ENCODE assay signal across 22 mouse cellular contexts in the genomic region with DNA sequence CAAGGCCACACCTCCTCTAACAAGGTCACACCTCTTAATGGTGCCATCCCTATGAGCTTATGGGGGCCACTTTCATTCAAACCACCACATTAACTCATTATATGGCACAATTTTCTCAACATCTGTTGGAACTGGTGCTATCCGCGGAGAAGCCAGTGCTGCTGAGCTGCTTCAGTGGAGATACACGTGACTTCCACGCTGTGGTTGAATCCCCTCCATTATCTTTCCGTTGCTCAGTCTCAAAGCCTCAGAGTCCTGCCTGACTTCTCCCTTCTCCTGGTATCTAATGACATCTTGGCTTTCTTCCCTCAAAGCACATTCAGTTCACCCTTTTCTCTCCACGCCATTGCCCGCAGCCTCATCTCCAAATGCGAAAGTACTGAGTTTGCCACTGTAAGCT.
"Had no signal": no experiment of that assay in that cellular context is flagged by ENCODE, and none has a peak within 500 bp of the region (broad histone marks: within the 10 kb centered on the region; RNA-seq: fewer than 3 reads in every experiment).

No protein-coding gene starts in this region.

- H3K4me2 ChIP-seq: limb, embryonic 13.5 days; liver, embryonic 13.5 days; lung, embryonic 14.5 days; midbrain, embryonic 12.5 days; neural tube, embryonic 13.5 days had no signal

- H3K9me3 ChIP-seq: limb, embryonic 13.5 days; liver, embryonic 13.5 days; midbrain, embryonic 12.5 days; neural tube, embryonic 13.5 days had no signal

- H3K36me3 ChIP-seq: limb, embryonic 13.5 days; liver, embryonic 13.5 days; midbrain, embryonic 12.5 days; neural tube, embryonic 13.5 days had no signal

- H3K9ac ChIP-seq: limb, embryonic 13.5 days; liver, embryonic 13.5 days; lung, embryonic 14.5 days; midbrain, embryonic 12.5 days; neural tube, embryonic 13.5 days had no signal

- H3K27ac ChIP-seq: limb, embryonic 13.5 days; liver, embryonic 13.5 days; macrophage; midbrain, embryonic 12.5 days; neural tube, embryonic 13.5 days; stomach, postnatal 0 days had no signal

- H3K4me3 ChIP-seq: limb, embryonic 13.5 days; liver, embryonic 13.5 days; megakaryocyte, embryonic 14.5 days; midbrain, embryonic 12.5 days; myocyte; neural tube, embryonic 13.5 days had no signal

- H3K27me3 ChIP-seq: limb, embryonic 13.5 days; liver, embryonic 13.5 days; midbrain, embryonic 12.5 days; neural tube, embryonic 13.5 days had no signal

- ATAC-seq: lung, postnatal 0 days; midbrain, embryonic 16.5 days had no signal

- DNase-seq: kidney, adult 18-20 months; kidney, adult 9 months; kidney, postnatal 14 days; kidney, postnatal 4 days; layer of hippocampus, adult 9-11 months; left cerebral cortex, postnatal 4 days; liver, embryonic 13.5 days; lung, embryonic 14.5 days; retina, postnatal 1 day; right cerebral cortex, postnatal 25 days; thymus, adult 2 months; thymus, postnatal 14 days; thymus, postnatal 4 days had no signal
